Mouse (Mus musculus) embryo, embryonic 10.5 days (tissue): ENCODE results near the gene Gm266.

Experiments used
- DNase-seq: peaks from one replicate; pipeline ENCODE4 v3.0.0-alpha.2; 2015; ENCODE audit warnings: low spot score

Gm266 gene

GRCm38 (mm10) chr12:111503063-111503567, 17.5 kb upstream of the Gm266 start:
- DNase-seq = no peak

DNA sequence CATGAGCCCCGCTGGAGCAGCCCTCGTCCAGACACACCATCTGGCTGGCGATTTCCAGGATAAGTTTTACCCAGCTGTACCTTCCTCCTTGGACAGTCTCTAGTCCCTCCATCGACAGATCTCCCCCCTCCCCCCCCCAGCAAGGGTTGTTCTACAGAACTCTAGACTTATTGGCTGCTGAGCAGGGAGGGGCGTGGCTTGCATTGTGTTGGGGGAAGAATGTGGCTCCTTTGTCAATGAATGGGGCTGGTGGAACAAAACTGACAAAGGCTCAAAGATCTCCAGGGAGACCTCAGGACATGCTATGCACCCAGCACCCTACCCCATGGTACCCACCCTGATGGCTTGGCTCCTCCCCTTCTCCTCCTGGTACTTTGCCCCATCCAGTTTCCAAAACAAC, 15.1 kb upstream of the Gm266 start:
- peak; percentile 86 for DNase-seq

DNA sequence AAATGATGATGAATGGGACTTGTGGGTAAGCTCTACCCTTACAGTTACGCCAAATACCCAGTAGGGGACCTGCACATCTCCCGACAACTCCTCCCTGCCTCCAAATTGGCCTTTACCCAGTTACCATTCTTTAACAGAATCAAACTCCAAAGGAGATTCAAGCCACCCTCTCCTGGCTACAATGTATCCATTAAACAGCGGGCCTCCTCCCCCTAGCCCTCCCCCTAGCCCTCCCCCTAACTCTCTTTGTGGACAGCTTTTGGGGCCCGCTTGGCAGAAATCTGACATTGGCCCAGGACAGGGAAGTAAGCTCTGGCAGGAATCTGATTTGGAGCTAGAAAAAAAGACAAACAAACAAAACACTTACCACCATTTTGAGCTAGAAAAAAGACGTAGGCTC, 14.0 kb upstream of the Gm266 start:
- DNase-seq = no peak

DNA sequence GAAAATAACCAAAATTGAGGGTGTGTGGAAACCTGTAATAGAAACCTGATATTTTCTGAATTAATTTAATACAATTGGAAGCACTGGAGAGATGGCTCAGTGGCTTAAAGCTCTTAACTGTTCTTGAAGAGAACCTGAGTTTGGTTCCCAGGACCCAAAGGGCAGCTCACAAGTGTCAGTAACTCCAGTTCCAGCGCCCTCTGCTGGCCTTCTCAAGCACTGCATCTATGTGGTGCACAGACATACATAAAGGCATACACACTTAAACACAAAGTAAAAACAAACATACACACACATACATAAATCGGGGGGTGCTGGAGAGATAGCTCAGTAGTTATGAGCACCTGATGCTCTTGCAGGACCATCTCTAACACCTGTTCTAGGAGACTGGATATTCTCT, 11.5 kb upstream of the Gm266 start:
- peak; percentile 39 for DNase-seq

GRCm38 (mm10) chr12:111494931-111495330, 9.3 kb upstream of the Gm266 start:
- no peak for DNase-seq

DNA sequence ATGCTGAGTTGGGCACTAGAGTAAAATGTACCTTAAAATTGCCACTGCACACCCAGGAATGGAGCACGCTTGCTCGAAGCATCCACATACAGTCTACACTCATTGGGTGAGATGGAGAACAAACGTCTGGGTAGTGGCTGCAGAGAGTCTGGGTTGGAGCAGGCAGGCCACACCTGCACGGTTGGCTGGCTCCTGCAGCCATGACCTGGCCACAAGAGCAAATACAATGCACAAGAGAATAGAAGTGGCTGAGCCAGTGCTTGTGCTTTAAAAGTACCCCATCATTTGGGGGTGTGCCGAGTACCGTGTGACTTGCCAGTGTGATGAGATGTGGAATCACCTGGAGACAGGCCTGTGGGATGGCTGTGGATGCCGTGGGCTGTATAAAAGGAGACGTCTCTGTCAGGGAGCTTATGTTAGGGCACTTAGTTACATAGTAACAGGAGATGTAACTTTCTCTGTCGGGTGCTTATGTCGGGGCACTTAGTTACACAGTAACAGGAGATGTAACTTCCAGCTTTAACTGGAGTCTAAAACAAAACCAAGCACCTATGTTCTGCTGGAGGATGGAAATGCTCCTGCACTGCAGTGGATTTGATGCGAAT, 3.7 kb upstream of the Gm266 start:
- DNase-seq = no peak

GRCm38 (mm10) chr12:111486455-111486854, 832 bp upstream of the Gm266 start:
- DNase-seq = peak; percentile 65

DNA sequence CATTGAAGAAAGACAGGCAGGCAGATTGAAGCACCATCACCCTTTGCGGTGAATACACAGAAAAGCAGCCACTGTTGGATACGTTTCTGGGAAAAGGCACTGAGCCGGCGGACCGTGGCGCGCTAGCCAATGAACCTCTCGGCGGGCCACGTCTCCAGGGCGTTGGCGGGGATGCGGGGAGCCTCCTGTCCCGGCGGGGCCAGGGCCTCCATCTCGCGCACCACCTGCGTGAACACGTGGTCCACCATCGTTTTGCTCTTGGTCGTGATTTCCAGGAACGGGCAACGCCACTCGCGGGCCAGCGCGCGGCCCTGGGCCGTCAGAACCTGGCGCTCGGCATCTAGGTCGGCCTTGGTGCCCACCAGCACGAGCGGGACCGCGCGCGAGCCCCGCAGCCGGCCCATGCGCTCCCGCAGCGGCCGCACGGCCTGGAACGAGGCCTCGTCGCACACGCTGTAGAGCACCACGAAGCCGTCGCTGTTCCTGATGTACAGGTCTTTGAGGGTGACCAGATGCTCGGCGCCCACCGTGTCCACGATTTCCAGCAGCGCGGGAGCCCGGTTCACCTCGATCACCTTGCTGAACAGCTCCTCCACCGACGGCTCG, 474 bp downstream of the Gm266 start:
- peak; percentile 50 for DNase-seq

DNA sequence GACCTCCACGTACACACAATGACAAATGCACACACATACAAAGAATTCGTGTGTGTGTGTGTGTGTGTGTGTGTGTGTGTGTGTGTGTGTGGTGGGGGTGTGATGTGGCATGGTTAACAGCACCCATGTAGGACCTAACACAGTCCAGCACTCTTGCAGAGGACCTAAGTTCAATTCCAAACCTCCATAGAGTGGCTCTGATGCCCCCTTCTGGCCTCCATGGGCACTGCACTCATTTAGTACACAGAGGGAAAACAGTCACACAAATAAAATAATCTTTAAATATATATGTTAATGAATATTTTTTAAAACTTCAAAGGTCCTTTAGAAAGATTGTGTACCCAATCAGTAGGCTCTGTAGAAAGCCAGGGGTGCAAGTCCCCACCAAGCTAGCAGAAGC, 5.7 kb downstream of the Gm266 start:
- peak; percentile 68 for DNase-seq

- no peak for DNase-seq
Observed at GRCm38 (mm10) chr12:111478924-111479323, 6.7 kb downstream of the Gm266 start.

- no peak for DNase-seq
Observed at GRCm38 (mm10) chr12:111474893-111475643, 10.6 kb downstream of the Gm266 start.

DNA sequence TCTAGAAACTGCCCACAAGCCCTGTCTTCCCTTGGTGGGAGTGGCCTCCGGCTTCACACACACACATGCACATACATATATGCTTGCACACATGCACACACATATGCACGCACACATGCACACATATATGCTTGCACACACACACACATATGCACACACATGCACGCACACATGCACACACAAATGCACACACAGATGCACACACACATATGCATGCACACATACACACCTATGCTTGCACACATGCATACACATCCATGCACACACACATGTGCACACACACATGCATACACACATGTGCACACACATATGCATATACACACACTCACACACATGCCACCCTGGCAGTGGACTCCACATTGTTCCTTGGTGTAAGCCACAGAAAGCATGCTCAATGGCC, 11.2 kb downstream of the Gm266 start:
- DNase-seq = no peak

- DNase-seq = no peak
Observed at GRCm38 (mm10) chr12:111472886-111473285, 12.7 kb downstream of the Gm266 start.

- no peak for DNase-seq
Observed at GRCm38 (mm10) chr12:111471721-111472120, 13.9 kb downstream of the Gm266 start.

- DNase-seq = no peak
Observed at GRCm38 (mm10) chr12:111471119-111471518, 14.5 kb downstream of the Gm266 start.

GRCm38 (mm10) chr12:111469507-111469906, 16.1 kb downstream of the Gm266 start:
- DNase-seq = peak; percentile 89

GRCm38 (mm10) chr12:111468206-111468605, 17.4 kb downstream of the Gm266 start:
- DNase-seq = no peak

GRCm38 (mm10) chr12:111466369-111466768, 19.3 kb downstream of the Gm266 start:
- DNase-seq = no peak

DNA sequence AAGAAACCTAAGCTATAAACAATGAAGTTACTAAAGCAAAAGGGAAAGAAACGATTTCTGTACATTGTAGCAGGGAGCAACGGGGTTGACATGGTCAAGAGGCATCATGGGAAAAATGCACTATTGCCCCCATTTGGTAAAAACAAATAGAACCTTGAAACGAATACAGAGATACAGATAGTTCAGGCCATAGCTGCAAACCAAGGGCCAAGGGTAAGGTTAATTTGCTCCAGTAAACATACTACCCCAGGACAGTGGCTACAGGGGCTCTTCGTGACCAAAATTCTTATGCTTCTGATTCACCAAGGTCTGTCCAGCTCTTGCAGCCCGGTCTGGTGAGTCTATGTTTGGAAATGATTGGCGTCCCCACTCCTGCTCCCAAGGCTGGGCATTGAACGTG, 22.1 kb downstream of the Gm266 start:
- DNase-seq = no peak

- no peak for DNase-seq
Observed at GRCm38 (mm10) chr12:111457742-111458141, 27.9 kb downstream of the Gm266 start.

DNA sequence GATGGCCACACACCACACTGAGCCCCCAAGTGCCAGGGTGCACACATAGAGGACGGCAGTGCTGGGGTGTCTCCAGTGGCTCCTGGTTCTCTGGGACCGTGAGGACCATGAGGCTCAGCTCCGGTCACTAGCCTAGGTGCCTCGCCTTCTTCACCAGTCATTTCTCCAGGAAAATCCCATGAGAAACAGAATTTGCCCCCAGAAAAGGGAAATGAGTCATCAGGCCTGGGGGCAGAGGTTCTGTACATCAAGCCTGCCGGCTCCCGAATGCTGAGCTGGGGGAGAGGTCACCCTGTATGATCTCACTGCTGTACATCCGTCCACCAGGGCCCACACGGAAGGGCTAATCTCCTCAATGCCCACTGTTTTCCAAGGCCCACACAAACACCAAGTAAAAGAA, 29.8 kb downstream of the Gm266 start:
- DNase-seq = no peak

- DNase-seq = no peak
Observed at GRCm38 (mm10) chr12:111455311-111455846, 30.2 kb downstream of the Gm266 start.
